Mouse (Mus musculus) hindbrain, embryonic 14.5 days (tissue): ENCODE data around the gene BC016579. TPM values are rescaled to one million over a fixed set of nuclear protein-coding genes. Genes with fewer than 3 reads are reported as not detected.
A peak's percentile ranks its signal among the peaks of the same experiment; 100 is the strongest.

Experiments
- ATAC-seq: fragments of 200-750 bp; cut with Nextera tagmentation; 2 replicates; pipeline ENCODE4 v1.8.0; 2017; ENCODE audit warnings: moderate number of reproducible peaks, mild to moderate bottlenecking, moderate TSS enrichment, moderate library complexity; ENCODE audit not compliant: low FRiP score
- DNase-seq: peaks from one replicate; pipeline ENCODE4 v3.0.0-alpha.2; 2015; ENCODE audit warnings: low spot score
- H3K27ac ChIP-seq: fragments of 300-500 bp; sonication (generic); 2 replicates; pipeline ENCODE4 v1.5.1; 2014; ENCODE audit warnings: mild to moderate bottlenecking, moderate library complexity
- H3K27me3 ChIP-seq: fragments of 300-500 bp; sonication (generic); 2 replicates; pipeline ENCODE4 v1.6.1; 2014; ENCODE audit warnings: mild to moderate bottlenecking, low read length, mixed read lengths; ENCODE audit not compliant: control insufficient read depth, insufficient read depth
- H3K36me3 ChIP-seq: fragments of 300-500 bp; sonication (generic); replicated peaks from 2 replicates; pipeline ENCODE4 v1.6.1; 2014; ENCODE audit not compliant: control insufficient read depth, insufficient read depth
- H3K4me1 ChIP-seq: fragments of 300-500 bp; sonication (generic); replicated peaks from 2 replicates; pipeline ENCODE4 v1.6.1; 2014; ENCODE audit warnings: antibody characterized with exemption, low read length, mixed read lengths; ENCODE audit not compliant: control insufficient read depth, insufficient read depth
- H3K4me2 ChIP-seq: fragments of 300-500 bp; sonication (generic); replicated peaks from 2 replicates; pipeline ENCODE4 v1.6.1; 2014; ENCODE audit warnings: mild to moderate bottlenecking, moderate library complexity
- H3K4me3 ChIP-seq: fragments of 300-500 bp; sonication (generic); replicated peaks from 2 replicates; pipeline ENCODE4 v1.5.1; 2014; ENCODE audit warnings: mild to moderate bottlenecking, low read length
- H3K9ac ChIP-seq: fragments of 300-500 bp; sonication (generic); 2 replicates; pipeline ENCODE4 v1.6.1; 2014
- H3K9me3 ChIP-seq: fragments of 300-500 bp; sonication (generic); 2 replicates; pipeline ENCODE4 v1.6.1; 2016; ENCODE audit warnings: low read length; ENCODE audit not compliant: control insufficient read depth
- WGBS: fragments of 180-500 bp; shearing (Covaris S2); extraction: QIAGEN DNeasy Blood & Tissue Kit; methylation state at CpG from one replicate; pipeline ENCODE4 v1.1.7; 2014; 5-methylcytosine and 5-hydroxymethylcytosine counted together
- polyA plus RNA-seq: library from polyadenylated mRNA; unstranded; fragments of >200 nt; fragmentation: Nextera tagmentation; extraction: Ambion mirVana; gene quantifications from 2 replicates; pipeline ENCODE4 v1.2.1, GENCODE M21; 2014

Gene BC016579
- polyA plus RNA-seq, 1 experiment from 2014 or later: not detected

DNA sequence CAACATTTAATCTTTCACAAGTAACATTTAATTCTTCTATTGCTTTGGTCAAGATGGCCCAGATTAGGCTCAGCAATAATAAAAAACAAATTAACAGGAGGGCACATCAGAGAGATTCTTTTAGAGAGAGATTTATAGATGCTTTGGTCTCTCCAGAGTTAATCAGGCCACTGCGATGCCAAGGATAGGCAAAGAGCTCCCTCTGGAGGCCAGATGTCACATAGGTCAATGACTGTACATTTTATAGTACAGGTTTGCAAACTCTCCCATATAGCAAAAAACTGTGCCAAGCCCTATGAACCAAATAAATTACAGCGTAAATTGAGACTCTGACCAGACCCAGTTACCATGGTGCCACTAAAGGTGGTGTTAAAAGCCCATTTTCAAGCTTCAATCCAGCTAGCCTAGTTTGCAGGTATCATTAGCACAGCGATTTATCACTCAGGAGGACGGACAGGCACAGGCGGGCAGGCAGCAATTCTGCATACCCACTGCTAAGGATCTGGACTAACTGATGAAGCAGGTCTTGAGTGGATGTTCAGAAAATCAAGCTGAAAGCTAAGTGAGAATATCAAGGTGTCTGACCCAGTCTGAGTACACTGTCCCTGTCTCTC lies 23.4 kb downstream of the BC016579 start:
- Histone ChIP-seq H3K27me3 (no peaks in the 10 kb centered on the region), H3K9ac (no peak overlapping the region), H3K36me3 (no peaks in the 10 kb centered on the region), H3K9me3 (no peaks in the 10 kb centered on the region), H3K27ac (no peak overlapping the region), H3K4me1 (no peaks in the 10 kb centered on the region), H3K4me2 (no peak overlapping the region), H3K4me3 (no peak overlapping the region)
- WGBS: 56% methylated on average over 5 of the region's 5 CpGs
- DNase-seq (peak; percentile 85), ATAC-seq (peak; percentile 84; the same call in 1 of the 2 replicates)

DNA sequence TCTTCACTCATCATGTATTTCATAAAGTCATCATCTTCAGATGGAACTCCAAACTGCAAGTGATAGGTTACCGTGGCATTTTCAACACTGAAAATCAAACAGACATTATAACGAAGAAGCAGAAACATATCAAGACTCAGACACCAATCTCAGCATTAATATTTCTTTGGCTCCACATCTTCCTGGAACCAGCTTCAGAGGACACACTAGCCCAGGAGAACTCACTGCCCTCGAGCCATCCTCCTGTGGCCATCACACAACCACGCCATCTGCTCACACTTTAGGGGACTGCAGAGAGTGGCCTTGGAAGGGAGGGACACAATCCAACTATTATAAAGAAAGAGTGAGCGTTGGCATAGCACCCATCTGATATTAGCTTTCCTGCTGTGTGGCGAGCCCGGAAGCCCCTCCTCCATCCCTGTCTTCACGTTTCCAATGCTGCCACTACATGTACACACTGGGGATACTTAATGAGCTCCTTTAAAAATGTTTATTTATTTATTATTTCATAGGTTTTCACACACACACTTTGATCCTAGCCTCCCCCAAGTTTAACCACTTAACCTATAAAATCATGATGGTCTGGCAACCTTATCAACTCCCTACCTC lies 24.3 kb downstream of the BC016579 start:
- ATAC-seq (no peak), DNase-seq (no peak)
- no peak overlapping the region for H3K4me2 ChIP-seq
- H3K4me3 ChIP-seq: no peak overlapping the region
- H3K27ac ChIP-seq: no peak overlapping the region
- no peaks in the 10 kb centered on the region for H3K4me1 ChIP-seq
- H3K9ac ChIP-seq: no peak overlapping the region
- H3K9me3 ChIP-seq: no peaks in the 10 kb centered on the region
- H3K36me3 ChIP-seq: no peaks in the 10 kb centered on the region
- WGBS: 74% methylated on average over 8 of the region's 8 CpGs
- H3K27me3 ChIP-seq: no peaks in the 10 kb centered on the region

- Histone ChIP-seq H3K4me2 (no peak overlapping the region), H3K4me1 (no peaks in the 10 kb centered on the region), H3K4me3 (no peak overlapping the region), H3K27ac (no peak overlapping the region), H3K9ac (no peak overlapping the region), H3K9me3 (no peaks in the 10 kb centered on the region), H3K27me3 (no peaks in the 10 kb centered on the region), H3K36me3 (no peaks in the 10 kb centered on the region)
- ATAC-seq (no peak), DNase-seq (no peak)
- whole genome bisulfite sequencing: 87% methylated on average over 2 of the region's 2 CpGs
These were observed 28.5 kb downstream of the BC016579 start for GRCm38 (mm10) chr16:45625342-45625741.

DNA sequence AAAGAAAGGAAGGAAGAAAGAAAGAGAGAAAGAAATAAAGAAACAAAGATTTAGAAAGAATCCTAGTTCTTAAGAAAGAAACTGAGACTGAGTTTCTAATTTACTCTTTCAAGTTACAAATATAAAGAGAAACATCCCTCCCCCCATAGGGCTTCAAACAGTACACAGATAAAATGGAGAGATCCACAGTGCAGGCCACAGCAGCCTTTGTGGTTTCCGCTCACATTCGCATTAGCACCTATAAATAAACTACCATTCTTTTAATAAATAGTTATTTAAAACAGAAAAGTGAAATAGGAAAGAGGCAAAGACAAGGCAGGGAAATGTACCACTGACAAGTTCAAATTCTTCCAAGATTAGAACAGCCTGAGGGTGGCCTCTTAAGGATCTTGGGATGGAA lies 29.1 kb downstream of the BC016579 start:
- WGBS: 93% methylated on average over 2 of the region's 2 CpGs
- H3K4me2 ChIP-seq: no peak overlapping the region
- H3K4me3 ChIP-seq: no peak overlapping the region
- no peaks in the 10 kb centered on the region for H3K4me1 ChIP-seq
- no peak overlapping the region for H3K9ac ChIP-seq
- H3K27me3 ChIP-seq: no peaks in the 10 kb centered on the region
- no peaks in the 10 kb centered on the region for H3K36me3 ChIP-seq
- no peak overlapping the region for H3K27ac ChIP-seq
- H3K9me3 ChIP-seq: no peaks in the 10 kb centered on the region
- DNase-seq (no peak), ATAC-seq (no peak)

- no peak overlapping the region for H3K4me2 ChIP-seq
- ATAC-seq (no peak), DNase-seq (no peak)
- no peak overlapping the region for H3K27ac ChIP-seq
- H3K4me1 ChIP-seq: no peaks in the 10 kb centered on the region
- H3K4me3 ChIP-seq: no peak overlapping the region
- no peak overlapping the region for H3K9ac ChIP-seq
- H3K9me3 ChIP-seq: no peaks in the 10 kb centered on the region
- no peaks in the 10 kb centered on the region for H3K36me3 ChIP-seq
- no peaks in the 10 kb centered on the region for H3K27me3 ChIP-seq
- WGBS: 89% methylated on average over 4 of the region's 4 CpGs
These were observed 30.6 kb downstream of the BC016579 start for GRCm38 (mm10) chr16:45623230-45623629.

GRCm38 (mm10) chr16:45619751-45620375 lies 34.0 kb downstream of the BC016579 start:
- no peak for DNase-seq
- Histone ChIP-seq H3K4me1 (no peaks in the 10 kb centered on the region), H3K27ac (no peak overlapping the region), H3K4me2 (no peak overlapping the region), H3K36me3 (no peaks in the 10 kb centered on the region), H3K27me3 (no peaks in the 10 kb centered on the region), H3K4me3 (no peak overlapping the region), H3K9ac (no peak overlapping the region), H3K9me3 (no peaks in the 10 kb centered on the region)
- WGBS: 68% methylated on average over 8 of the region's 8 CpGs
- no peak for ATAC-seq

- no peak for DNase-seq
- Histone ChIP-seq H3K36me3 (no peaks in the 10 kb centered on the region), H3K27ac (no peak overlapping the region), H3K4me2 (no peak overlapping the region), H3K4me1 (no peaks in the 10 kb centered on the region), H3K27me3 (no peaks in the 10 kb centered on the region), H3K9ac (no peak overlapping the region), H3K4me3 (no peak overlapping the region), H3K9me3 (no peaks in the 10 kb centered on the region)
- ATAC-seq: no peak
- WGBS: 88% methylated on average over 1 of the region's 1 CpGs
These were observed 37.9 kb downstream of the BC016579 start for GRCm38 (mm10) chr16:45615944-45616343.

GRCm38 (mm10) chr16:45613247-45613646 lies 40.6 kb downstream of the BC016579 start:
- WGBS: 47% methylated on average over 2 of the region's 2 CpGs

GRCm38 (mm10) chr16:45610267-45610666 lies 43.6 kb downstream of the BC016579 start, which contains the start of gene Gcsam:
Gene Gcsam, plus strand, starts transcription at chr16:45610380.
- no peaks in the 10 kb centered on the region for H3K27me3 ChIP-seq
- no peak within 1 kb of the TSS for H3K9ac ChIP-seq
- no peak within 1 kb of the TSS for H3K4me2 ChIP-seq
- no peak for ATAC-seq
- no peak within 1 kb of the TSS for H3K4me3 ChIP-seq
- 81% methylated on average over 4 of the region's 4 CpGs for WGBS
- no peaks in the 10 kb centered on the region for H3K36me3 ChIP-seq
- H3K4me1 ChIP-seq: no peaks in the 10 kb centered on the region
- no peak within 1 kb of the TSS for H3K27ac ChIP-seq
- H3K9me3 ChIP-seq: no peaks in the 10 kb centered on the region
- DNase-seq: no peak

More at GRCm38 (mm10) chr16:45613247-45613646, 40.6 kb downstream of the BC016579 start:
- no peak overlapping the region for H3K9ac ChIP-seq
- no peak overlapping the region for H3K4me3 ChIP-seq
- ATAC-seq (no peak), DNase-seq (no peak)
- H3K27me3 ChIP-seq: no peaks in the 10 kb centered on the region
- no peaks in the 10 kb centered on the region for H3K36me3 ChIP-seq
- no peaks in the 10 kb centered on the region for H3K4me1 ChIP-seq
- H3K4me2 ChIP-seq: no peak overlapping the region
- H3K9me3 ChIP-seq: no peaks in the 10 kb centered on the region
- H3K27ac ChIP-seq: no peak overlapping the region
